28 mouse cellular contexts compared by ENCODE assay signal in genomic region chr9:58059920-58060319, GRCm38 (mm10). TPM values are rescaled to one million over a fixed set of nuclear protein-coding genes. Genes with fewer than 3 reads are reported as not detected.
A peak's percentile ranks its signal among the peaks of the same experiment; 100 is the strongest.
DNase-seq lines count a peak whose midpoint lies in the region; ATAC-seq and TF ChIP-seq lines count a peak whose summit lies in the region.
"Had no signal": no experiment of that assay in that cellular context is flagged by ENCODE, and none has a peak within 500 bp of the region (broad histone marks: within the 10 kb centered on the region; RNA-seq: fewer than 3 reads in every experiment).

No protein-coding gene starts in this region.

- no peaks in the 10 kb centered on the region for H3K9me3 ChIP-seq in hindbrain, embryonic 14.5 days (ENCODE audit: control insufficient read depth, low read length)
- H3K9me3 ChIP-seq in hindbrain, embryonic 11.5 days (ENCODE audit: control insufficient read depth, low read length): no peaks in the 10 kb centered on the region
- H3K9me3 ChIP-seq in forebrain, embryonic 14.5 days (replicated peaks; ENCODE audit: control insufficient read depth, low read length): no peaks in the 10 kb centered on the region
- no peaks in the 10 kb centered on the region for H3K9me3 ChIP-seq in forebrain, embryonic 16.5 days (ENCODE audit: control insufficient read depth, low read length)
- H3K9me3 ChIP-seq in midbrain, embryonic 14.5 days (ENCODE audit: control insufficient read depth, low read length): no peaks in the 10 kb centered on the region
- H3K9me3 ChIP-seq: heart, embryonic 12.5 days; liver, embryonic 12.5 days; neural tube, embryonic 12.5 days had no signal

- WGBS in hindbrain, embryonic 14.5 days: 33% methylated on average over 1 of the region's 1 CpGs
- 59% methylated on average over 1 of the region's 1 CpGs for WGBS in hindbrain, embryonic 11.5 days
- 50% methylated on average over 1 of the region's 1 CpGs for WGBS in forebrain, embryonic 14.5 days
- WGBS in forebrain, embryonic 16.5 days: 52% methylated on average over 1 of the region's 1 CpGs
- 27% methylated on average over 1 of the region's 1 CpGs for WGBS in midbrain, embryonic 14.5 days
- WGBS in lung, adult 2 months: 32% methylated on average over 1 of the region's 1 CpGs

- no peak overlapping the region for H3K4me2 ChIP-seq in hindbrain, embryonic 14.5 days (replicated peaks)
- H3K4me2 ChIP-seq in hindbrain, embryonic 11.5 days (replicated peaks; ENCODE audit: low read depth, low read length): no peak overlapping the region
- no peak overlapping the region for H3K4me2 ChIP-seq in forebrain, embryonic 14.5 days (ENCODE audit: low read length)
- H3K4me2 ChIP-seq in forebrain, embryonic 16.5 days (ENCODE audit: low read length): no peak overlapping the region
- no peak overlapping the region for H3K4me2 ChIP-seq in midbrain, embryonic 14.5 days (ENCODE audit: low read length)
- H3K4me2 ChIP-seq: heart, embryonic 12.5 days; liver, embryonic 12.5 days; neural tube, embryonic 12.5 days had no signal

- peaks cover 50% of the 10 kb centered on the region for H3K4me1 ChIP-seq in hindbrain, embryonic 14.5 days (replicated peaks; ENCODE audit: control insufficient read depth, insufficient read depth, low read length)
- peaks cover 3% of the 10 kb centered on the region; the same call in 1 of the 2 replicates for H3K4me1 ChIP-seq in hindbrain, embryonic 11.5 days (replicated peaks; ENCODE audit: control insufficient read depth, insufficient read depth, low read length)
- peaks cover 50% of the 10 kb centered on the region for H3K4me1 ChIP-seq in forebrain, embryonic 14.5 days (ENCODE audit: control insufficient read depth, insufficient read depth, low read length)
- H3K4me1 ChIP-seq in forebrain, embryonic 16.5 days (replicated peaks; ENCODE audit: control insufficient read depth, insufficient read depth, low read length): peaks cover 50% of the 10 kb centered on the region
- H3K4me1 ChIP-seq in midbrain, embryonic 14.5 days (ENCODE audit: control insufficient read depth, insufficient read depth, low read length): peaks cover 70% of the 10 kb centered on the region
- H3K4me1 ChIP-seq in lung, adult 2 months (ENCODE audit: control insufficient read depth, insufficient read depth, low read length): no peaks in the 10 kb centered on the region

- no peaks in the 10 kb centered on the region for H3K36me3 ChIP-seq in hindbrain, embryonic 14.5 days (replicated peaks; ENCODE audit: control insufficient read depth, insufficient read depth)
- H3K36me3 ChIP-seq in hindbrain, embryonic 11.5 days (ENCODE audit: control insufficient read depth, insufficient read depth, low read length): no peaks in the 10 kb centered on the region
- H3K36me3 ChIP-seq in forebrain, embryonic 14.5 days (ENCODE audit: control insufficient read depth, insufficient read depth, low read length): no peaks in the 10 kb centered on the region
- no peaks in the 10 kb centered on the region for H3K36me3 ChIP-seq in forebrain, embryonic 16.5 days (ENCODE audit: control insufficient read depth, insufficient read depth)
- no peaks in the 10 kb centered on the region for H3K36me3 ChIP-seq in midbrain, embryonic 14.5 days (ENCODE audit: control insufficient read depth, insufficient read depth, low read length)
- H3K36me3 ChIP-seq: heart, embryonic 12.5 days; liver, embryonic 12.5 days; neural tube, embryonic 12.5 days had no signal

- DNase-seq in hindbrain, embryonic 14.5 days (ENCODE audit: low spot score): no peak
- DNase-seq in hindbrain, embryonic 11.5 days (ENCODE audit: low spot score): no peak
- DNase-seq in forebrain, embryonic 14.5 days (ENCODE audit: low spot score): no peak
- no peak for DNase-seq in midbrain, embryonic 14.5 days
- no peak for DNase-seq in lung, adult 2 months
- no peak for DNase-seq in right cerebral cortex, postnatal 25 days
- DNase-seq: adrenal gland, adult 2 months; adrenal gland, postnatal 36 days; B cell, adult 2 months; cerebellum, adult 2 months; cerebellum, postnatal 14 days; heart, adult 2 months; heart, postnatal 4 days; kidney, postnatal 14 days; left cerebral cortex, postnatal 4 days; liver, postnatal 0 days; thymus, adult 2 months; thymus, postnatal 4 days had no signal

- no peak for ATAC-seq in hindbrain, embryonic 14.5 days (ENCODE audit: low FRiP score)
- no peak for ATAC-seq in hindbrain, embryonic 11.5 days (ENCODE audit: low FRiP score)
- ATAC-seq in forebrain, embryonic 14.5 days: no peak
- no peak for ATAC-seq in forebrain, embryonic 16.5 days
- ATAC-seq in midbrain, embryonic 14.5 days (ENCODE audit: low FRiP score, low TSS enrichment): no peak
- ATAC-seq: activated CD4-positive, CD25-positive, alpha-beta regulatory T cell, adult 4 months; intestine, postnatal 0 days; liver, embryonic 12.5 days; liver, postnatal 0 days; lung, postnatal 0 days had no signal

- H3K27me3 ChIP-seq in hindbrain, embryonic 14.5 days (ENCODE audit: control insufficient read depth, insufficient read depth, low read length): no peaks in the 10 kb centered on the region
- no peaks in the 10 kb centered on the region; the same call in 1 of the 2 replicates for H3K27me3 ChIP-seq in hindbrain, embryonic 11.5 days (ENCODE audit: control insufficient read depth, insufficient read depth, low read length)
- H3K27me3 ChIP-seq in forebrain, embryonic 14.5 days (replicated peaks; ENCODE audit: control insufficient read depth, insufficient read depth, low read length): no peaks in the 10 kb centered on the region
- H3K27me3 ChIP-seq in forebrain, embryonic 16.5 days (replicated peaks; ENCODE audit: control insufficient read depth, insufficient read depth, low read length): no peaks in the 10 kb centered on the region
- H3K27me3 ChIP-seq in midbrain, embryonic 14.5 days (ENCODE audit: control insufficient read depth, insufficient read depth, low read length): no peaks in the 10 kb centered on the region

- no peak for TF ChIP-seq CTCF in lung, adult 2 months (IDR thresholded peaks at IDR 0.05; ENCODE audit: insufficient read depth, low read length)

- TF ChIP-seq POLR2A in lung, adult 2 months (IDR thresholded peaks at IDR 0.05; ENCODE audit: borderline replicate concordance, extremely low read depth, low read depth, low read length): no peak

- H3K4me3 ChIP-seq in hindbrain, embryonic 14.5 days (replicated peaks; ENCODE audit: low read length): no peak overlapping the region
- H3K4me3 ChIP-seq in hindbrain, embryonic 11.5 days (ENCODE audit: low read depth, low read length): no peak overlapping the region
- no peak overlapping the region for H3K4me3 ChIP-seq in forebrain, embryonic 14.5 days (ENCODE audit: low read depth, low read length)
- no peak overlapping the region for H3K4me3 ChIP-seq in forebrain, embryonic 16.5 days (replicated peaks; ENCODE audit: low read length)
- no peak overlapping the region for H3K4me3 ChIP-seq in midbrain, embryonic 14.5 days (replicated peaks; ENCODE audit: low read depth, low read length)
- H3K4me3 ChIP-seq in lung, adult 2 months (replicated peaks; ENCODE audit: extremely low read depth, low read depth, low read length): no peak overlapping the region
- H3K4me3 ChIP-seq: erythroblast, embryonic 14.5 days; heart, adult 2 months; heart, embryonic 12.5 days; liver, embryonic 12.5 days; neural tube, embryonic 12.5 days had no signal

- 0 out of 2 replicates have a peak overlapping the region, but pooled peaks have one; percentile 75 for H3K27ac ChIP-seq in hindbrain, embryonic 14.5 days
- no peak overlapping the region for H3K27ac ChIP-seq in hindbrain, embryonic 11.5 days (ENCODE audit: low read depth, low read length)
- peak overlapping the region; percentile 75 for H3K27ac ChIP-seq in forebrain, embryonic 14.5 days (ENCODE audit: low read depth, low read length)
- H3K27ac ChIP-seq in forebrain, embryonic 16.5 days (ENCODE audit: low read length): peak overlapping the region; percentile 62
- peak overlapping the region; percentile 83 for H3K27ac ChIP-seq in midbrain, embryonic 14.5 days (replicated peaks; ENCODE audit: low read depth, low read length)
- H3K27ac ChIP-seq: heart, adult 2 months; liver, embryonic 12.5 days; macrophage; neural tube, embryonic 12.5 days had no signal

- H3K9ac ChIP-seq in hindbrain, embryonic 14.5 days: no peak overlapping the region
- H3K9ac ChIP-seq in hindbrain, embryonic 11.5 days (ENCODE audit: low read depth, low read length): no peak overlapping the region
- H3K9ac ChIP-seq in forebrain, embryonic 14.5 days (ENCODE audit: low read length): no peak overlapping the region
- H3K9ac ChIP-seq in forebrain, embryonic 16.5 days (replicated peaks; ENCODE audit: low read depth, low read length): no peak overlapping the region
- no peak overlapping the region for H3K9ac ChIP-seq in midbrain, embryonic 14.5 days (replicated peaks; ENCODE audit: low read length)
- H3K9ac ChIP-seq: heart, embryonic 12.5 days; liver, embryonic 12.5 days; liver, postnatal 0 days; neural tube, embryonic 12.5 days had no signal

RNA-seq across cellular contexts. Expression of gene Stra6, which starts 3.7 kb away (rescaled TPM):
- polyA plus RNA-seq in hindbrain, embryonic 14.5 days (2014; fragmentation: Nextera tagmentation; extraction: Ambion mirVana): 18.1 and 22.1 TPM in 2 replicates
- 8.2 and 12.7 TPM in 2 replicates for polyA plus RNA-seq in hindbrain, embryonic 11.5 days (2014; fragmentation: Nextera tagmentation; extraction: Ambion mirVana)
- 9.9 and 11.1 TPM in 2 replicates for polyA plus RNA-seq in forebrain, embryonic 14.5 days (2014; fragmentation: Nextera tagmentation; extraction: Ambion mirVana)
- 9.2 and 11.7 TPM in 2 replicates for polyA plus RNA-seq in forebrain, embryonic 16.5 days (2015; fragmentation: Nextera tagmentation; extraction: Ambion mirVana)
- polyA plus RNA-seq in midbrain, embryonic 14.5 days (2014; fragmentation: Nextera tagmentation; extraction: Ambion mirVana): 2.3 and 10.1 TPM in 2 replicates
- polyA plus RNA-seq in lung, adult 2 months (2012; rRNA removed): 0.65 and 0.68 TPM in 2 replicates
- polyA plus RNA-seq: erythroblast, embryonic 14.5 days; liver, postnatal 0 days; macrophage had no signal

RNA-seq across cellular contexts. Expression of gene Cyp11a1, which starts 53.7 kb away (rescaled TPM):
- polyA plus RNA-seq in hindbrain, embryonic 14.5 days (2014; fragmentation: Nextera tagmentation; extraction: Ambion mirVana): 0.39 and 1.5 TPM in 2 replicates
- not detected in 2 replicates for polyA plus RNA-seq in hindbrain, embryonic 11.5 days (2014; fragmentation: Nextera tagmentation; extraction: Ambion mirVana)
- polyA plus RNA-seq in forebrain, embryonic 14.5 days (2014; fragmentation: Nextera tagmentation; extraction: Ambion mirVana): 0.15 and 0.54 TPM in 2 replicates
- 0.30 and 0.66 TPM in 2 replicates for polyA plus RNA-seq in forebrain, embryonic 16.5 days (2015; fragmentation: Nextera tagmentation; extraction: Ambion mirVana)
- polyA plus RNA-seq in midbrain, embryonic 14.5 days (2014; fragmentation: Nextera tagmentation; extraction: Ambion mirVana): 0.36 and 0.51 TPM in 2 replicates
- polyA plus RNA-seq in lung, adult 2 months (2012; rRNA removed): 0.15 and 0.28 TPM in 2 replicates
- polyA plus RNA-seq: activated CD4-positive, CD25-positive, alpha-beta regulatory T cell, adult 4 months; heart, embryonic 12.5 days; macrophage; neural tube, embryonic 12.5 days had no signal

RNA-seq across cellular contexts. Expression of gene Ccdc33, which starts 58.7 kb away (rescaled TPM):
- 0.13 and 0.43 TPM in 2 replicates for polyA plus RNA-seq in hindbrain, embryonic 14.5 days (2014; fragmentation: Nextera tagmentation; extraction: Ambion mirVana)
- 0.31 and 0.99 TPM in 2 replicates for polyA plus RNA-seq in hindbrain, embryonic 11.5 days (2014; fragmentation: Nextera tagmentation; extraction: Ambion mirVana)
- polyA plus RNA-seq in forebrain, embryonic 14.5 days (2014; fragmentation: Nextera tagmentation; extraction: Ambion mirVana): 0.48 and 1.1 TPM in 2 replicates
- 0.51 and 0.79 TPM in 2 replicates for polyA plus RNA-seq in forebrain, embryonic 16.5 days (2015; fragmentation: Nextera tagmentation; extraction: Ambion mirVana)
- polyA plus RNA-seq in midbrain, embryonic 14.5 days (2014; fragmentation: Nextera tagmentation; extraction: Ambion mirVana): 0.09 and 0.54 TPM in 2 replicates
- polyA plus RNA-seq in lung, adult 2 months (2012; rRNA removed): 7.8 and 8.5 TPM in 2 replicates
- polyA plus RNA-seq: activated CD4-positive, CD25-positive, alpha-beta regulatory T cell, adult 4 months; erythroblast, embryonic 14.5 days; heart, embryonic 12.5 days; heart, postnatal 0 days; liver, embryonic 12.5 days; liver, postnatal 0 days; macrophage had no signal
